Mouse (Mus musculus) CH12.LX (cell line): ENCODE measurements around the gene Adora2a.

Experiments used
- CTCF ChIP-seq, 2 experiments: IDR thresholded peaks in 1 of 2; conservative IDR thresholded peaks in 1 of 2; 2 replicates each; pipeline ENCODE4 v1.5.1; 2011 to 2012; ENCODE audit warnings: low read depth in 2 of 2, low read length in 2 of 2, improper control_type of control experiment in 1 of 2, inconsistent platforms in 1 of 2, mild to moderate bottlenecking in 1 of 2, moderate library complexity in 1 of 2
- MYC ChIP-seq: IDR thresholded peaks from 2 replicates; pipeline ENCODE4 v1.6.1; 2011; ENCODE audit warnings: low read depth, mild to moderate bottlenecking, improper control_type of control experiment, low read length
- POLR2A ChIP-seq: IDR thresholded peaks from 2 replicates; pipeline ENCODE4 v1.6.1; 2011; ENCODE audit warnings: low read depth, mild to moderate bottlenecking, improper control_type of control experiment, low read length
- POLR2AphosphoS2 ChIP-seq: IDR thresholded peaks from 2 replicates; pipeline ENCODE4 v1.6.1; 2011; ENCODE audit warnings: low read depth, low read length, improper control_type of control experiment
- USF1 ChIP-seq: IDR thresholded peaks from 2 replicates; pipeline ENCODE4 v1.6.1; 2014; ENCODE audit warnings: low read depth, mild to moderate bottlenecking, inconsistent platforms, low read length, improper control_type of control experiment
- ZMIZ1 ChIP-seq: IDR thresholded peaks from 2 replicates; pipeline ENCODE4 v1.6.1; 2012; ENCODE audit warnings: low read depth, mild to moderate bottlenecking, inconsistent platforms, low read length, improper control_type of control experiment

GRCm38 (mm10) chr10:75332268-75332667 is 15.6 kb downstream of the Adora2a start:
- no peak for TF ChIP-seq CTCF (conservative IDR thresholded peaks at IDR 0.05 in 1 of 2, IDR thresholded peaks at IDR 0.05 in 1 of 2; ENCODE audit: low read depth in 2 of 2, low read length in 2 of 2)
- no peak for TF ChIP-seq MYC
- no peak for TF ChIP-seq POLR2AphosphoS2
- no peak for TF ChIP-seq POLR2A
- no peak for TF ChIP-seq ZMIZ1
- TF ChIP-seq USF1, result no peak
